Mouse (Mus musculus): ENCODE measurements at regions not wholly inside any gene's neighbourhood (a gene's known extent, or its start where the extent isn't known, plus 50 kb on each side); places are given as distances from the start of the nearest gene placed in this dataset.

GRCm38 (mm10) chr3:137737222-137737800, 66.0 kb downstream of the Gm21962 start (continued):
- TF ChIP-seq TBP (conservative IDR thresholded peaks at IDR 0.05; ENCODE audit: low read depth, low read length), result no peak
- peak; percentile 8; the same call in 1 of the 2 replicates for TF ChIP-seq SMC3 (IDR thresholded peaks at IDR 0.05; ENCODE audit: low read depth, low read length)

- dilution Hi-C loops (cut with MboI; ENCODE audit: extremely low pct_ligation_motif_present, extremely low pct_unique_long_range_greater_than_20kb, low sequenced_read_pairs), result no loop called here
- no peaks in the 10 kb centered on the region for H3K36me3 ChIP-seq (replicated peaks in 1 of 2; ENCODE audit: control insufficient read depth in 1 of 2, insufficient read depth in 1 of 2, low read length in 1 of 2)
- H3K27ac ChIP-seq (ENCODE audit: insufficient read depth, low read depth), result no peak overlapping the region
- no peak overlapping the region for H3K4me3 ChIP-seq (replicated peaks in 1 of 3; ENCODE audit: low read depth in 2 of 3, low read length in 2 of 3, poor library complexity in 1 of 3)
- no peaks in the 10 kb centered on the region for H3K27me3 ChIP-seq (replicated peaks)
- H3K4me1 ChIP-seq (ENCODE audit: control insufficient read depth in 1 of 2, insufficient read depth in 2 of 2), result peaks cover 0 to 4% of the 10 kb centered on the region in 2 experiments; a peak in 2 of 4 replicates
- H3K79me2 ChIP-seq (replicated peaks; ENCODE audit: control insufficient read depth, extremely low read depth, insufficient read depth, poor library complexity, severe bottlenecking), result no peaks in the 10 kb centered on the region
- no peak for DNase-seq (ENCODE audit: extremely low read depth)
- TF ChIP-seq MAZ (IDR thresholded peaks at IDR 0.05; ENCODE audit: low read depth, low read length) (no peak), HCFC1 (IDR thresholded peaks at IDR 0.05; ENCODE audit: low read depth, low read length) (no peak), CHD2 (IDR thresholded peaks at IDR 0.05; ENCODE audit: low read length) (no peak), MXI1 (IDR thresholded peaks at IDR 0.05; ENCODE audit: low read depth, low read length) (no peak), CHD1 (IDR thresholded peaks at IDR 0.05; ENCODE audit: low read depth, low read length) (no peak), POLR2A (IDR thresholded peaks at IDR 0.05; ENCODE audit: low read depth, low read length) (no peak), MAX (IDR thresholded peaks at IDR 0.05; ENCODE audit: low read length) (no peak), GABPA (IDR thresholded peaks at IDR 0.05; ENCODE audit: insufficient replicate concordance, low read depth, low read length) (no peak), IRF4 (IDR thresholded peaks at IDR 0.05; ENCODE audit: low read depth, low read length) (no peak), SIN3A (IDR thresholded peaks at IDR 0.05; ENCODE audit: low read length) (no peak)
- H3K9ac ChIP-seq (ENCODE audit: insufficient read depth, low read depth), result no peak overlapping the region
- in situ Hi-C loops (cut with MboI; ENCODE audit: low pct_ligation_motif_present, low pct_unique_long_range_greater_than_20kb, low sequenced_read_pairs), result no loop called here
- H3K4me2 ChIP-seq (ENCODE audit: insufficient read depth, low read depth, poor library complexity, severe bottlenecking), result no peak overlapping the region
- H3K9me3 ChIP-seq (replicated peaks; ENCODE audit: low read length), result no peaks in the 10 kb centered on the region
Observed at GRCm38 (mm10) chr3:137741528-137741927, 70.2 kb downstream of the Gm21962 start.

GRCm38 (mm10) chr3:137742119-137742518, 70.8 kb downstream of the Gm21962 start:
- Histone ChIP-seq H3K9me3 (replicated peaks; ENCODE audit: low read length) (no peaks in the 10 kb centered on the region), H3K27ac (ENCODE audit: insufficient read depth, low read depth) (no peak overlapping the region), H3K4me2 (ENCODE audit: insufficient read depth, low read depth, poor library complexity, severe bottlenecking) (no peak overlapping the region), H3K27me3 (replicated peaks) (no peaks in the 10 kb centered on the region), H3K36me3 (replicated peaks in 1 of 2; ENCODE audit: control insufficient read depth in 1 of 2, insufficient read depth in 1 of 2, low read length in 1 of 2) (no peaks in the 10 kb centered on the region), H3K79me2 (replicated peaks; ENCODE audit: control insufficient read depth, extremely low read depth, insufficient read depth, poor library complexity, severe bottlenecking) (no peaks in the 10 kb centered on the region), H3K4me1 (ENCODE audit: control insufficient read depth in 1 of 2, insufficient read depth in 2 of 2) (peaks cover 0 to 4% of the 10 kb centered on the region in 2 experiments; a peak in 2 of 4 replicates), H3K9ac (ENCODE audit: insufficient read depth, low read depth) (no peak overlapping the region), H3K4me3 (replicated peaks in 1 of 3; ENCODE audit: low read depth in 2 of 3, low read length in 2 of 3, poor library complexity in 1 of 3) (no peak overlapping the region)
- TF ChIP-seq USF2 (conservative IDR thresholded peaks at IDR 0.05; ENCODE audit: low read depth, low read length) (no peak), EP300 (IDR thresholded peaks at IDR 0.05; ENCODE audit: low read length) (no peak), JUN (IDR thresholded peaks at IDR 0.05; ENCODE audit: insufficient read depth, low read depth, low read length) (no peak), MAX (IDR thresholded peaks at IDR 0.05; ENCODE audit: low read length) (no peak), ZC3H11A (IDR thresholded peaks at IDR 0.05; ENCODE audit: low read depth, low read length) (no peak), ZMIZ1 (IDR thresholded peaks at IDR 0.05; ENCODE audit: low read depth, low read length) (no peak), ELF1 (IDR thresholded peaks at IDR 0.05; ENCODE audit: low read depth, low read length) (no peak), MAZ (IDR thresholded peaks at IDR 0.05; ENCODE audit: low read depth, low read length) (no peak), MXI1 (IDR thresholded peaks at IDR 0.05; ENCODE audit: low read depth, low read length) (no peak), MAFK (IDR thresholded peaks at IDR 0.05; ENCODE audit: insufficient replicate concordance, low read length) (no peak), TBP (conservative IDR thresholded peaks at IDR 0.05; ENCODE audit: low read depth, low read length) (no peak), CHD2 (IDR thresholded peaks at IDR 0.05; ENCODE audit: low read length) (no peak), ZNF384 (IDR thresholded peaks at IDR 0.05; ENCODE audit: low read depth, low read length) (no peak)
- in situ Hi-C loops (cut with MboI; ENCODE audit: low pct_ligation_motif_present, low pct_unique_long_range_greater_than_20kb, low sequenced_read_pairs) (no loop called here), dilution Hi-C loops (cut with MboI; ENCODE audit: extremely low pct_ligation_motif_present, extremely low pct_unique_long_range_greater_than_20kb, low sequenced_read_pairs) (no loop called here)
- no peak for DNase-seq (ENCODE audit: extremely low read depth)
